Mouse (Mus musculus) liver, embryonic 15.5 days (tissue): ENCODE results near the gene Jak1. TPM values are rescaled to one million over a fixed set of nuclear protein-coding genes. Genes with fewer than 3 reads are reported as not detected.
A peak's percentile ranks its signal among the peaks of the same experiment; 100 is the strongest.

Experiments
- ATAC-seq: fragments of 200-750 bp; cut with Nextera tagmentation; 2 replicates; pipeline ENCODE4 v1.8.0; 2017; ENCODE audit warnings: moderate number of reproducible peaks, mild to moderate bottlenecking, moderate library complexity; ENCODE audit not compliant: insufficient read depth
- H3K27ac ChIP-seq: fragments of 300-500 bp; sonication (generic); replicated peaks from 2 replicates; pipeline ENCODE4 v1.5.1; 2015; ENCODE audit warnings: mild to moderate bottlenecking, inconsistent platforms
- H3K27me3 ChIP-seq: fragments of 300-500 bp; sonication (generic); 2 replicates; pipeline ENCODE4 v1.6.1; 2015; ENCODE audit warnings: mild to moderate bottlenecking, inconsistent platforms
- H3K36me3 ChIP-seq: fragments of 300-500 bp; sonication (generic); replicated peaks from 2 replicates; pipeline ENCODE4 v1.6.1; 2015; ENCODE audit warnings: moderate library complexity, mild to moderate bottlenecking, inconsistent platforms
- H3K4me1 ChIP-seq: fragments of 300-500 bp; sonication (generic); replicated peaks from 2 replicates; pipeline ENCODE4 v1.6.1; 2015; ENCODE audit warnings: inconsistent platforms
- H3K4me2 ChIP-seq: fragments of 300-500 bp; sonication (generic); 2 replicates; pipeline ENCODE4 v1.6.1; 2015; ENCODE audit warnings: moderate library complexity, mild to moderate bottlenecking, inconsistent platforms
- H3K4me3 ChIP-seq: fragments of 300-500 bp; sonication (generic); replicated peaks from 2 replicates; pipeline ENCODE4 v1.5.1; 2015; ENCODE audit warnings: mild to moderate bottlenecking, inconsistent platforms
- H3K9ac ChIP-seq: fragments of 300-500 bp; sonication (generic); 2 replicates; pipeline ENCODE4 v1.6.1; 2015; ENCODE audit warnings: moderate library complexity, mild to moderate bottlenecking, inconsistent platforms
- H3K9me3 ChIP-seq: fragments of 300-500 bp; sonication (generic); replicated peaks from 2 replicates; pipeline ENCODE4 v1.6.1; 2016; ENCODE audit warnings: inconsistent platforms
- WGBS: fragments of 180-500 bp; shearing (Covaris S2); methylation state at CpG from one replicate; pipeline ENCODE4 v1.1.7; 2015; ENCODE audit warnings: mixed read lengths; ENCODE audit not compliant: insufficient replicate concordance; 5-methylcytosine and 5-hydroxymethylcytosine counted together
- polyA plus RNA-seq: library from polyadenylated mRNA; unstranded; fragments of >200 nt; fragmentation: Nextera tagmentation; extraction: Ambion mirVana; gene quantifications from 2 replicates; pipeline ENCODE4 v1.2.1, GENCODE M21; 2015

Jak1 gene
- polyA plus RNA-seq, 1 experiment from 2014 or later: 42.4 TPM

DNA sequence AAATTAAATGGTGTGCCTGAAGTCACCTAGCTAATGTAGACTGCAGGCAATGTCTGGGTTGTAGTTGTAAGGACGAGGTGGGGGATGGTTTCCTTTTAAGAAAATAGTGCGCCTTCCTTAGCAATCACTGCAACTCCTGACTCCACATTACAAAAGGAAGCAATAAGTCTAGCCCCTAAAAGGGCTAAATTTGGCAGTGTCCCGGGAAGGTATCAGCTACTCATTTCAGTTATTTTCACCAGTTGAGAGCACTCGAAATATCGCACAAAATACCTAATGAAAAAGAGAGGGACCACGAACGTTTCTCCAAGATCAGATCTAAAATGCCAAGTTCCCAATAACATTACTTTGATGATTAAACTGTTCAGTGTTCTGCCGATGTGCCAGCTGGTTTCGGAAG lies 28.6 kb upstream of the Jak1 start:
- peaks cover 30% of the 10 kb centered on the region for H3K4me1 ChIP-seq
- H3K4me2 ChIP-seq: peak overlapping the region; percentile 90
- 0 out of 2 replicates have a peak overlapping the region, but pooled peaks have one; percentile 27 for H3K9ac ChIP-seq
- H3K36me3 ChIP-seq: no peaks in the 10 kb centered on the region
- peaks cover 38% of the 10 kb centered on the region for H3K27me3 ChIP-seq
- WGBS: 44% methylated on average over 9 of the region's 9 CpGs
- peak overlapping the region; percentile 62 for H3K4me3 ChIP-seq
- H3K9me3 ChIP-seq: no peaks in the 10 kb centered on the region
- no peak for ATAC-seq
- peak overlapping the region; percentile 87; the same call in 1 of the 2 replicates for H3K27ac ChIP-seq

DNA sequence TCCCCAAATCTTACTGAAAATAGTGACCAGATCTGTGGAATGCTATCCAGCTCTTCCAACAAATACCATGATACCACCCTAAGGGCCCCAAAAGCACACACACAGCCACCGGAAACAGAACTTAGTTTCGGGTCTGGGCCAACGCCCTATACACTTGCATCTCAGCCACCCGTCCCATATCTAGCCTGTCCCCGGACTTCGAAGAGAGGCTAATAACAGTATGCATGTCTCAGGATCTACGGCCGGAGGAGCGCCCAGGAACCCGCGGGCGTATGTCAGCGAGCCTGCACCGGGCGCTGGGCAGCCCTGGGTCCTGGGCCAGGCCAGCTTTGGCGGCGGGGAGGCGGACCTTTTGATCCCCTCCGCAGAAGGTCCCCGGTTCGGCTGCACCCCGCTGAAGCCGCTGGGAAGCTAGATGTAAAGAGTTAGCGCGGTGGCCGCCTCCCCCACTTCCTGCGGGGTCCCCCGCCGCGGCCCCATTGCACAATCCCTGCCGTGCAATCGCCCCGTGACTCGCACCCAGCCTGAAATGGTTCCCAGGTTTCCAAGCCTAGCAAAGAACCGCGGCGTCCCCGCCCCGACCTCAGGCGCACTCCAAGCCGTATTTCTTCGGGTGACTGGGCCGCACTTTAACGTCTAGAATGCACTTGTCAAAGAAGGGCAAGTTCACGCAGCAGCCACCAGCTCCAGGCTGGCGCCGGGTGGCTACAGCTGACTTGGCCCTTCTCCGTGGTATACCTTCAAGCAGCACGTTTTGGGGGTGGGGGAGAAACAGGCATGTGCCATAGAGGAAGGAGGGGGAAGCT lies 27.9 kb upstream of the Jak1 start:
- no peaks in the 10 kb centered on the region for H3K36me3 ChIP-seq
- peak overlapping the region; percentile 60 for H3K9ac ChIP-seq
- H3K4me2 ChIP-seq: peak overlapping the region; percentile 90
- WGBS: under 1% methylated on average over 49 of the region's 49 CpGs
- H3K27me3 ChIP-seq: peaks cover 38% of the 10 kb centered on the region
- peak; percentile 36 for ATAC-seq
- H3K27ac ChIP-seq: peak overlapping the region; percentile 87
- no peaks in the 10 kb centered on the region for H3K9me3 ChIP-seq
- H3K4me3 ChIP-seq: peak overlapping the region; percentile 62
- H3K4me1 ChIP-seq: peaks cover 30% of the 10 kb centered on the region

- under 1% methylated on average over 41 of the region's 41 CpGs for WGBS
- Histone ChIP-seq H3K4me3 (peak overlapping the region; percentile 62), H3K9ac (peak overlapping the region; percentile 60), H3K9me3 (no peaks in the 10 kb centered on the region), H3K4me1 (peaks cover 30% of the 10 kb centered on the region), H3K4me2 (peak overlapping the region; percentile 90), H3K36me3 (no peaks in the 10 kb centered on the region), H3K27ac (peak overlapping the region; percentile 87), H3K27me3 (peaks cover 38% of the 10 kb centered on the region)
- peak; percentile 77 for ATAC-seq
Observed at GRCm38 (mm10) chr4:101292028-101292735, 27.1 kb upstream of the Jak1 start.

DNA sequence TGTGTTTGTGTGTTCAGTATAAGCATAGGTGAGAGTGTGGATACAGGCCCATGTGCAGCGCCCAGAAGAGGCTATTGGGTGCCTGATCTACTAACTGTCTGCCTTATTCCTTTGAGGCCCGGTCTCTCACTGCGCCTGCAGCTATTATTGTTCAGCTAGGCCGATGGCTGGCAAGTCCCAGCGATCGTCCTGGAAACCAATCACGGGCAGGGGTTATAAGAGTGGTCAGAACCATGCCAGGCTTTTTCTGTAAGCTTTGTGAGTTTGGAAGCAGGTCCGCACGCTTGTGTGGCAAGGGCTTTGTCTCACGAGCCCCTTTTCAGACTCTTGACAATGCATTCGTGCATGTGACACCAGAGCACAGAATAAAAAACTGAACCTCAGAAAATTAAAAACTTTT lies 23.2 kb upstream of the Jak1 start:
- H3K4me2 ChIP-seq: no peak overlapping the region
- WGBS: 77% methylated on average over 11 of the region's 11 CpGs
- H3K27me3 ChIP-seq: peaks cover 20% of the 10 kb centered on the region
- H3K36me3 ChIP-seq: no peaks in the 10 kb centered on the region
- no peaks in the 10 kb centered on the region for H3K9me3 ChIP-seq
- no peak overlapping the region for H3K4me3 ChIP-seq
- H3K4me1 ChIP-seq: peaks cover 26% of the 10 kb centered on the region
- no peak overlapping the region for H3K9ac ChIP-seq
- ATAC-seq: no peak
- no peak overlapping the region for H3K27ac ChIP-seq

DNA sequence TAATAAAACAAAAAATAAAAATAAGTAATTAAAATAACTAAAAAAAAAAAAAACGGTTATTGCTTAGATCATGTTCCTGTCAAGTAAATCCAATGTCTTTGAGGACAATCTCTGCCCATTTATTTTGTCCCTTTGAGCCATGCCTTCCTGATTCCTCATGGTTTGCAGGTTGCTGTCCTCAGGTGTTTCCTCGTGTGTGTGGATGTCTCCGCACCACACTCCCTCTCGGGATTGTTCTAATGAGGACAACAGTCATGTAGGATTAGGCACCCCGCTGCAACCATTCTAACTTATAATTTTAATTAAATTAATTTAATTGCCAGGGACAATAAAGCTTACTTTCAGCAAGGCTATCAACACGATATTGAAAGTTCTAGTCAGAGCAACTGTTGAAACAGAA lies 21.5 kb upstream of the Jak1 start:
- H3K27ac ChIP-seq: no peak overlapping the region
- H3K4me1 ChIP-seq: peaks cover 10% of the 10 kb centered on the region
- no peaks in the 10 kb centered on the region for H3K9me3 ChIP-seq
- 70% methylated on average over 6 of the region's 6 CpGs for WGBS
- H3K9ac ChIP-seq: no peak overlapping the region
- no peak for ATAC-seq
- peaks cover 4% of the 10 kb centered on the region; the same call in 1 of the 2 replicates for H3K27me3 ChIP-seq
- no peak overlapping the region for H3K4me2 ChIP-seq
- no peak overlapping the region for H3K4me3 ChIP-seq
- H3K36me3 ChIP-seq: no peaks in the 10 kb centered on the region

DNA sequence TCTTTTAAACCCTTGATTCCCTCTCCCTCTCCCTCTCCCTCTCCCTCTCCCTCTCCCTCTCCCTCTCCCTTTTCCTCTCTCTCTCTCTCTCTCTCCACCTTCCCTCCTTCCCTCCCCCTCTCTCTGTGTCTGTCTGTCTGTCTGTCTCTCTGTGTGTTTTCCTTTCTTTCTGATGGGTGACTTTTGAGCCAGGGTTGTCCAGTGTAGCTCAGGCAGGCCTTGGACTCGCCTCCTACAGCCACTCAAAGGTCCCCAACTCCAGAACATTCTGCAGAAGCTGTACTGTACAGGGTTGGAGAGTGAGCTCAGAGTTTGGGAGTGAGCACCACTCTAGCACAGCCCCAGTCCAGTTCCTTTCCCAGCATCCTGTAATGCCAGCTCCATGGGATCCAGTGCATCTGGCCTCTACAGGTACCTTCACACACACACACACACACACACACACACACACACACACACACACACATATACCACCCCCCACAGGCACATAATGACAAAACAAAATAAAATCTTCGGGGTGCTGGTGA lies 20.9 kb upstream of the Jak1 start:
- no peak for ATAC-seq
- H3K27me3 ChIP-seq: peaks cover under 1% of the 10 kb centered on the region; the same call in 1 of the 2 replicates
- WGBS: 49% methylated on average over 2 of the region's 2 CpGs

DNA sequence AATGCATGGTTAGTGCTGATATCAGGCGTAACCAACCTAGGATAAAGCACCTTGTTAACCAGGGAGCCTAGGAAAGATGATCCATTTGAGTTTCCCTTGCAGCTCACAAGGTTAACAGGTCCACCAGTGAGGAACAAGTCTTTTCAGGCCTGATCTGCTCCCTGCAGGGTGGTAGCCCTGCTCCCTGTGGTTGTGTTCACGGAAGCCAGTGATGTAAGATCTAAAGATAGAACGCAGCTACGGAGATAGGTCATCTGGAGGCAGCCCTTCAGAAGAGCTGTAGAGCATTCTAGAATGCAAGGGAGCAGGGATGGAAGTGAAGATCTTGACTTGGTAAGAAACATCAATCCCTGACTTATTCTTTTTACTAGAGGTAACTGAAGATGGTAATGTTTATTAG lies 18.9 kb upstream of the Jak1 start:
- Histone ChIP-seq H3K36me3 (no peaks in the 10 kb centered on the region), H3K9me3 (no peaks in the 10 kb centered on the region), H3K4me3 (no peak overlapping the region), H3K27me3 (no peaks in the 10 kb centered on the region), H3K27ac (no peak overlapping the region), H3K9ac (no peak overlapping the region), H3K4me2 (no peak overlapping the region), H3K4me1 (peaks cover 12% of the 10 kb centered on the region; the same call in 1 of the 2 replicates)
- WGBS: 20% methylated on average over 4 of the region's 4 CpGs
- ATAC-seq: no peak

More for the DNA sequence above, 20.9 kb upstream of the Jak1 start:
- H3K4me3 ChIP-seq: no peak overlapping the region
- H3K9ac ChIP-seq: no peak overlapping the region
- H3K4me2 ChIP-seq: no peak overlapping the region
- H3K4me1 ChIP-seq: peaks cover 10% of the 10 kb centered on the region; the same call in 1 of the 2 replicates
- no peaks in the 10 kb centered on the region for H3K9me3 ChIP-seq
- no peaks in the 10 kb centered on the region for H3K36me3 ChIP-seq
- H3K27ac ChIP-seq: no peak overlapping the region

DNA sequence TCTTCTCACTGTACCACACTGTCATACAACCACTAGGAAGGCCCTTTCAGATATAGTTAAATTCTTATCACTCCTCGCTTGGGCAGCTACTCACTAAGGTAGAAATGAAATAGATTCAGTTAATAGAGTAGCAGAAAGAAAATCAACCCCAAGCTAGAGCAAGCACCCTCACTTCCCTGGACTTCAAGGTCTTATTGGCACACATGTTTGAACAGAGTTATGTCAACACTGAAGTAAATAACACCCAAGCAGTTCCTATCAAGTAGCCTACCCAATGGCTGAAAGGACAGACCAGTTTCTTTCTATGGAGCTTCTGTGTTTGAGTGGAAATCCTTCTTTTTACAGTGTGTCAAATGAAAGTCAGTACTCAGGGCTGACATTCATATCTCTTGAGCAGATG lies 17.2 kb upstream of the Jak1 start:
- Histone ChIP-seq H3K4me2 (no peak overlapping the region), H3K36me3 (no peaks in the 10 kb centered on the region), H3K9ac (no peak overlapping the region), H3K4me1 (0 out of 2 replicates have a peak, but pooled peaks cover 9% of the 10 kb centered on the region), H3K27ac (0 out of 2 replicates have a peak overlapping the region, but pooled peaks have one; percentile 4), H3K27me3 (no peaks in the 10 kb centered on the region), H3K9me3 (no peaks in the 10 kb centered on the region), H3K4me3 (no peak overlapping the region)
- WGBS: 35% methylated on average over 1 of the region's 1 CpGs
- ATAC-seq: no peak

- no peak overlapping the region for H3K4me2 ChIP-seq
- WGBS: 64% methylated on average over 2 of the region's 2 CpGs
- no peak overlapping the region for H3K4me3 ChIP-seq
- H3K27ac ChIP-seq: no peak overlapping the region
- H3K27me3 ChIP-seq: no peaks in the 10 kb centered on the region
- no peak for ATAC-seq
- 0 out of 2 replicates have a peak, but pooled peaks cover 9% of the 10 kb centered on the region for H3K4me1 ChIP-seq
- no peaks in the 10 kb centered on the region for H3K9me3 ChIP-seq
- H3K9ac ChIP-seq: no peak overlapping the region
- no peaks in the 10 kb centered on the region for H3K36me3 ChIP-seq
Observed at GRCm38 (mm10) chr4:101280119-101280518, 15.0 kb upstream of the Jak1 start.

DNA sequence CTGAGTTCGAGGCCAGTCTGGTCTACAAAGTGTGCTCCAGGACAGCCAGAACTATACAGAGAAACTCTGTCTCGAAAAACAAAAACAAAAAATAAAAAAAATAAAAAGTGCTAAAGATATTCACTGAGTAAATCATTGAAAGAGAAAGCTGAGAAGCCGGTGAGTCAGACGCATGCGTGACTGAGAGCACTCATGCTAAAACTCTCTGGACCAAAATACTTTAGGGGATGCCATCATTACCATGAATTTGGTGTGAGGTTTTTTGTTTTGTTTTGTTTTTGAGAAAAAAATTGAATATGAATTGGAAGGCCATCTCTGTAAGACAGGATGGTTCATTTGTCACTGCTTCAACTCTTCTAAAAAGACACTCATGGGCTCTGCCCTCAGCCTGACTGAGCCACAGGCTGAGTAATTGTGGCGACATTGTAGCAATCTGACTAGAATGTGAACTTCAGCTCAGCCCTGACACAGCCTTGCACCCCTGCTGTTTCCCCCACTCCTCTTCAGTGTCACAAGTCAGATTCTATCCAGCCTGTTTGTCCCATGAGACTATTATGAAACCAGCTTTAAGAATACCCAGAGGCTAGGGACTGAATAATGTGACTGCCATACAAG lies 11.5 kb upstream of the Jak1 start:
- 61% methylated on average over 6 of the region's 6 CpGs for WGBS
- ATAC-seq: no peak
- Histone ChIP-seq H3K4me1 (0 out of 2 replicates have a peak, but pooled peaks cover 3% of the 10 kb centered on the region), H3K4me2 (no peak overlapping the region), H3K9ac (no peak overlapping the region), H3K27me3 (no peaks in the 10 kb centered on the region), H3K36me3 (no peaks in the 10 kb centered on the region), H3K27ac (no peak overlapping the region), H3K9me3 (no peaks in the 10 kb centered on the region), H3K4me3 (no peak overlapping the region)
